Mouse (Mus musculus) frontal cortex, adult 2 months (tissue): ENCODE measurements around the gene Nsl1. TPM values are rescaled to one million over a fixed set of nuclear protein-coding genes. Genes with fewer than 3 reads are reported as not detected.
"Not testable (repeated sequence)": the region's sequence is repeated elsewhere in the genome, so short reads cannot be mapped to it uniquely, and the experiment has no call there.

ENCODE experiments used
- DNase-seq, 2 experiments: peaks; one replicate each; pipeline ENCODE4 v3.0.0; 2022; ENCODE audit warnings: low spot score in 1 of 2; ENCODE audit errors: extremely low spot score in 1 of 2
- polyA plus RNA-seq: library from polyadenylated mRNA; depleted of rRNA; stranded (reverse); fragments of >200 nt; gene quantifications from 2 replicates; pipeline ENCODE4 v1.2.3, GENCODE M21; 2012; rRNA removed

The Nsl1 gene
- 0.46 and 0.80 TPM in 2 replicates for polyA plus RNA-seq

DNA sequence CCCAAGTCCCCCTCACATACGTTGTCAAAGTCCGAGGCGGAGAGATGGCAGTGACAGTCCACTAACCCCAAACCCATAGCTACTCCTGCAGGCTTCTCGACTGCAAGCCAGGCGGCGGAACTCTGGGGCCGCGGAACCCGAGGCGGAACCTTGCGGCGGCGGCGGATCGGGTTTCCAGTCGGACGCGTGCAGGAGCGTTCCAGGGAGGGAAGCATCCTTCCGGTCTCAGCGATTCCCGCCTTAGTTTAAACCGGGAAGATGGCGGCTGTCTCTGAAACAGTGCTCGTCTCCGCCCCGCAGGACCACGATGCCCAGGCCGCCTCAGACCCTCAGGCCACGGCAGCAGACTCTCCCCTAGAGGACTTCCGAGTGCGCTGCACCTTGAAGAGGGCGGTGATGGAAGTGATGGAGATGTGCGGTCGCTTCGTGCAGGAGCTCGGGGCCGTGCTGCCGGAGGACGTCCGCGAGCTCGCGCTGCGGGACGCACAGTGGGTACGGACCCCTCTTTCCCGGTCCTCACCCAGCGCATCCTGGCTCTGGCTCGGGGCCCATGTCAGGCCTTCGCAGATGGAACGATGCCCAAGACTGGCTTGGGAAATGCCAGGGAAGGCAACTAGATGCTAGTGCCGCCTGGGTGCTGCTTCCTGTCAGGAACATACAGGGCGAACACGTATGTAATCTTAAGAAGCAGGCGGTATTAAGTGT lies at the start of gene Nsl1, which contains the start of gene Tatdn3:
Gene Nsl1, plus strand, starts transcription at position 232 of the 705 bp plus-strand sequence.
Gene Tatdn3, minus strand, starts transcription at position 152 of the 705 bp plus-strand sequence.
- peak; percentile 59 to 96 for DNase-seq

DNA sequence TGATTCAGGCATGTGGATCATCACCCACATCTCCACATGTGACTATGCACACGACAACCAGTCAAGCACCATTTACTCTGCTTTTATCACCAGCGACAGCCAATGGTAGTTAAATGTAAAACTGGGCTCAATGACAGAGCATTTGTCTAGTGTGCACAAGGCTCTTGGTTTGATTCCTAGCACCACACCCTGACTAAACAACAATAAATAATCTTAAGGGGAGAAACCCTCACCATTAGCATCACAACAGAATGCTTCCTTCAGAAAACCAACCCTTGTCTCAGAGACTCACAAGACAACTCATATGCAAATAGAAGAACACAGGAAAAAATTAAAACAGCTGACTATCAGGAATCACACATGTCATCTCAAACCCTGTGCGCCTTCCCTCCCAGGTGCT lies 48.5 kb upstream of the Nsl1 start:
- no peak for DNase-seq

- DNase-seq, result no peak
Observed at GRCm38 (mm10) chr1:191019803-191020202, 43.0 kb upstream of the Nsl1 start.

GRCm38 (mm10) chr1:191020217-191020924 lies 42.4 kb upstream of the Nsl1 start:
- DNase-seq, result no peak

GRCm38 (mm10) chr1:191021016-191021415 lies 41.8 kb upstream of the Nsl1 start:
- no peak for DNase-seq

DNA sequence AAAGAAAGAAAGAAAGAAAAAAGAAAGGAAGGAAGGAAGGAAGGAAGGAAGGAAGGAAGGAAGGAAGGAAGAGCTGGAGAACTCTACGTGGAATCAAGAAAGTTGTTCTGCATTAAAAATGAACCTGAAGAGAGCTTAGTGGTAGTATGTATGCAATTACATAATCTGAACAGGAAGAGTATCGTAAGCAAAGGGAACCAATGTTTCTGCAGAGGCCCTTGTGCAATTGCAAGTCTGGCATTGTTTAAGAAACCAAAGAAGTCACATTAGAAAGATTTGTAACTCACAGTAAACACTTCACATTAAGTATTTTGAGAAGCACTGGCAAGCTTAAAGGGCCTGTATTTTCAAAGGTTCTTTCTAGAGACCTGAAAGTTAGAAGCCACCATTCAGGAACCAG lies 39.7 kb upstream of the Nsl1 start:
- no peak for DNase-seq

DNA sequence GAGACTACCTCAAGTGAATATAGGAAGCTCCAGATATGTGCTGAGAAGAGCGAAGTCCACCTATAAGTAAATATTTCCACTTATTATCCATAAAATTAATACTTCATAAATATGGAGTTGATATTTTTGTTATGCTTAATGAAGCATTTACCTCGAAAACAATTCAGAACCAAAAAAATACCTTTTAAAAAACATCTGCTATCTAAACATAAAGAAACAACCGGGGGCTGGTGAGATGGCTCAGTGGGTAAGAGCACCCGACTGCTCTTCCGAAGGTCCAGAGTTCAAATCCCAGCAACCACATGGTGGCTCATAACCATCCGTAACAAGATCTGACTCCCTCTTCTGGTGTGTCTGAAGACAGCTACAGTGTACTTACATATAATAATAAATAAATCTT lies 39.0 kb upstream of the Nsl1 start:
- DNase-seq, result not testable (repeated sequence)

- DNase-seq, result peak in 1 of 2 experiments; percentile 34
Observed at GRCm38 (mm10) chr1:191025016-191026012, 37.5 kb upstream of the Nsl1 start.

DNA sequence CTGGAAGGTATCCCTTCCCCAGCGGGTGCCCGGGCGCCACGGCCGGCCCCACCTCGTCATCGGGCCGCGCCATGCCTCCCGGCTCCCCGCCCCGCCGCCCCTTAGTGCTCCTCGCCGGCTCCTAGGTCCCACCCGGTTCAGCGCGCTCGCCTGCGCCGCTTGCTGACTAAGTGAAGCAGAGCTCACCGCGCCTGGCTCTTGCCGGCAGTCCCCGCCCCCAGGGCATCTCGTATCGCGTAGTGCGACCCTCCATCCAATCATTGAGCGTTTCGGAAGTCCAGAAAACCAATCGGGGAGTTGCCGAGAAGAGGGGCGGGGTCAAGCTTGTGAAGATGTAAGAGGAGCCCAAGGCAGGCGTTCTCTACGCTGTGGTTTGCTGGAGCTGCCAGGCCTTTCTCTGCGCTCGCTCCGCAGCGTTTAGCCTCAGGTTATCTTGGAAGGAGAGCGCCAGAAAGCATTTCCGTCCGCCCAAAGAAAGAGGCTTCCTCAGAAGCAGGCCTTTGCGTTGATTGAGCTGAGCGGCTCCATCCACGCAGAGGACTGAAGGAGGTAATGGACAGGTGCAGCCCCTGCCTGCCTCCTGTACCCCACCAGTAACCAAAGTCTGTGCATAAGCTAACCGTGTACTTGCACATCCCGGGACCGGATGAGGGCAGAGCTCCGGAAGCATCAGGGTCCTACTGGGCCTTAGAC lies 36.6 kb upstream of the Nsl1 start, which contains the start of gene Flvcr1:
Gene Flvcr1, minus strand, starts transcription at position 138 of the 693 bp plus-strand sequence.
- DNase-seq, result peak; percentile 98 to 99

DNA sequence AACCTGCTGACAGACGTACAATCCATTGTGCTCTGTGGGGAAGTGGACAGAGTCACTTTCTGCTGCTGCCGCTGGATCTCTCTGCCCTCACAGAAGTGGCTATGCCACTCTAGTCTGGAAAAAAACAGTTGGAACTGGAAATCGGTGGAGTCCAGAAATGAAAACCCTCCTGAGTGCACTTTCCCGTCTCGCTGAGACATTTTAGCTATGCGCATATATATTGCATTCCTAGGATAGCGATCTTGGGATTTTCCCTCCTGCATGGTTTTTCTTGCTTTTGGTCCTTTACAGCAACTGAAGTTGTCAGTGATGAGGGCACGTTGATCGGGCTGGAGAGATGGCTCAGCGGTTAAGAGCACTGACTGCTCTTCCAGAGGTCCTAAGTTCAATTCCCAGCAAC lies 32.6 kb upstream of the Nsl1 start:
- no peak for DNase-seq

DNA sequence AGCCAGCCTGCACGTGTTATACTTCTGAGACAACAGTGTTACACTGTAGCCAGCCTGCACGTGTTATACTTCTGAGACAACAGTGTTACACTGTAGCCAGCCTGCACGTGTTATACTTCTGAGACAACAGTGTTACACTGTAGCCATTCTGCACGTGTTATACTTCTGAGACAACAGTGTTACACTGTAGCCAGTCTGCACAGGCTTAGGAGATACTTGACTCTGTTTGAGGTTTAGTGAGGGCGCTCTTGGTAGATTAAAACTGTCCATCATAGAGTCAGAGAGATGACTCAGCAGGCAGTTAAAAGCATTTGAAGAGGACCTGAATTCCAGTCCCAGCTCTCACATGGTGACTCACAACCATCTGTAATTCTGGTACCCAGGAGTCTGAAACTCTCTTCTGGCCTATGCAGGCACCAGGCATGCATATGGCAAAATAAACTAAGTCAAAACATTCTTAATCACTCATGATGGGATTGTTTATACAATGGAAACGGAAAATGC lies 31.8 kb upstream of the Nsl1 start:
- DNase-seq, result peak in 1 of 2 experiments; percentile 20

GRCm38 (mm10) chr1:191035649-191036048 lies 27.2 kb upstream of the Nsl1 start:
- peak in 1 of 2 experiments; percentile 22 for DNase-seq

DNA sequence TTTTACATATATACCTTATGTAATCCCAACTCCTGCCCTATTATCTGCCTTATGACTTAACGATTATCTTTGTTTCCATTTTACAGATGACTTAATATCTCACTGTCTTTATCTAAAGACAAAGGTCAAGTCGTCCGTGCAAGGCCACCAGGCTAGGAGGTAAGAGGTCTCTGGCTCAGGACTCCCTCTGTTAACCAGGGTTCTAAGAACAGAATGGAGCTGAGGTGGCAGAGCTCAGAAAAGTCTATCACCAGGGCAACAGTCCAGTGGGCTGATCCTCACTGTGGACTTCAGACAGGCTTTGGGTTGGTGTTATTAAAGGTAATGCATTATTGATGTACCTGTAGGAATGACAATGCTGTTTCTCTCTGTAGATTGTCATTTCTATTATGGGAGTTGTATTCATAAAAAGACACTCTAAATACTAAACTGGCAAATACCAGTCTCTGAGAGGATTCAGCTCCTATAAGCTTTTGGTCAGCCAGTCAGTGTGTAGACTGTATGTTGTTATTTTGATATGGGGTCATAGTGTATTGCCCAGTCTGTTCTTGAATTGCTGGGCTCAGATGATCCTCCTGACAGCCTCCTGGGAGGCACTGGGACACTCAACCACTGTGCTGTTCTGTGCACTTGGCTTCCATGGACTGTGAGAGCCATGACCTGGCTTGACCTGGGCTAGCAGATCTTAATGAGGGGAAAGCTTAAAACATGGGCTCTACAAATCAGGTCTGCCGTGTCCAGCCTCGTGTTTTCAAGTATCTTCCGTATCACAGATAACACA lies 26.1 kb upstream of the Nsl1 start, which contains the start of gene Spata45:
Gene Spata45, plus strand, starts transcription at position 86 of the 781 bp plus-strand sequence.
- DNase-seq, result no peak

DNA sequence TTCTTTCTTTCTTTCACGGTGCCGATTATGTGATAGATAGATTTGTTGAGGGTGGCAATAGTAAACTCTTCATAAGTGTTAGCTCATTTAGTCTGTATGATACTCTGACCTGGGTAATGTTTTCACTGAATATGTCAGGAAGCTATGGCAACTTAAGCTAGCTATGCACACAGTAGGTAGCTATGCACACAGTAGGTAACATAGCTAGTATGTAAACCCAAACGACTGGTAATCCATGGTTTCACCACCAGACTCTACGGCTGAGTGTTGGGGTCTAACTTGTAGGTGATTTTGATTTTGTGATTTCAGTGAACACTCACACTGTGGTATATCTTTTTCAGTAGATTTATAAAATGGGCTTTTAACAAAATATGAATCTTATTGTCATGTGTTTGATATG lies 24.8 kb upstream of the Nsl1 start:
- no peak for DNase-seq

- no peak for DNase-seq
Observed at GRCm38 (mm10) chr1:191041352-191041751, 21.5 kb upstream of the Nsl1 start.

GRCm38 (mm10) chr1:191042106-191042505 lies 20.7 kb upstream of the Nsl1 start:
- DNase-seq, result no peak

DNA sequence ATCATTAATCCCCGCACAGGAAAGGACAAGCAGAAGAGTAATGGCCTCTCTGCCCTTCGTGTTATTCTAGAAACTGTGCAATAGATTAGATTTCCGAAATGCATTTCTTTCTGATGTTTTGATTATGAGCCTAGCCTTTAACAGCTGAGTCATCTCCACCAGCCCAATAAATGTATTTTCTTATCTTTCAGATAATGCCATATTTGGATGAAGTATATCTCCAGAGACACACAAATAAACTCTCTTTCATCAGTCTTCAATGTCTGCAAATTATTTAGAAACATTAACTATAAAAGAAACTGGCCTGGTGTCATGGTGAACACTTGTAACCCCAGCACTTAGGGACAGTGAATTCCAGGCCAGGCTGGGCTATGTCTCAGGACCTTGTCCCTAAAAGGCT lies 20.1 kb upstream of the Nsl1 start:
- no peak for DNase-seq

- DNase-seq, result no peak
Observed at GRCm38 (mm10) chr1:191045264-191045663, 17.5 kb upstream of the Nsl1 start.

GRCm38 (mm10) chr1:191046231-191046824 lies 16.5 kb upstream of the Nsl1 start:
- DNase-seq, result no peak
